Mouse (Mus musculus): ENCODE data around the gene Gm13119. TPM values are rescaled to one million over a fixed set of nuclear protein-coding genes. Genes with fewer than 3 reads are reported as not detected.

Gene Gm13119
- total RNA-seq (2023) = not detected

DNA sequence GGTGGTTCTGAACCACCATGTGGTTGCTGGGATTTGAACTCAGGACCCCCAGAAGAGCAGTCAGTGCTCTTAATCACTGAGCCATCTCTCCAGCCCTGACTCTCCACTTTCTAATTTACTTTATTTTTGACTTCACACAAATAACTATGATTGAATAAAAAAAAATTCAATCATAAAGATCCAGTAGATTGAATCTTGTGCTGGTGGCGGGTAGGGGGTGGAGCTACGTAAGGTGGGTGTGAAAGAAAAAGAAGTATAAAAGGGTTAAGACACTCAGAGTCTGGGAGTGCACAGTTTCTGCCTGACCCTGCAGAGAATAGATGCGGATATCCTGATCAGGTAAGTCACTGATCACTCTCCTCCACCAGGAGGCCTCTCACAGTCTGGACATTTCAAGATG is at the start of gene Gm13119:
Gene Gm13119, plus strand, starts transcription at position 301 of the 400 bp plus-strand sequence.

DNA sequence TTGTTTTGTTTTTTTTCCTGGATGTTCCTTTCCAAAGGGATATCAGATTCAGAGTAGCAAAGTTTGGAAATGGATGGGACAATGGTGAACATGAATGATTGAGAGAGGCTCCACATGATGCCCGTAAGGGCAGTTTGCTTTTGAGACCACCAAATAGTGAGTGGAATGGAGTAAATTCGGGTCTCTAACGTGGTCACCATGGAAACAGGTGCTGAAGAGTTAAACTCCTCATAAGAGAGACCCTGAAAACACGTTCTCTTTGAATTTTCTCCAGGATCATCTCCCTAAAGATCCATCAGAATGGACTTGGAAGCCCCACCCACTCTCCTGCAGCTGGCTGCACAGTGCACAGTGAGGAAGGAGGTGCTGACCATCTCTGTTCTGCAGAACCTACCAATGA is 27.8 kb upstream of the Gm13119 start, which contains the start of gene Gm13128:
Gene Gm13128, plus strand, starts transcription at position 301 of the 400 bp plus-strand sequence.

DNA sequence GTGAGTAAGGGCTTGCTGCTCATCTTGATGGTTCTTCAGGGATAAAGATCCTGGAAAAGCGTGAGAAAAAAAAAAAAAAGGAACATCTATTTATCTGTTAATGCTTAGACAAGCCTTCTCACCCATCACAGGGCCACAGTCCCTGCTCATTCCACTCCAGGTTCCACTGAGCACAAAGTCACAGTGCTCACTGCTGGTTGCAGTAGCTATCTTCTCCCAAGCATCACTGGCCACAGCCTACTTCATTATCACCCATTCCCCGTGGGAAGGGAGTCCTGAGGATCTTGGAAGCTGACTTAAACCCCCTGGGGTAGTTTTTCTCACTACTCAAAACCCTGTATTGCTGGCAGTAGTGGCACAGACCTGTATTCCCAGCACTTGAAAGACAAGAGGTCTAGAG is 20.2 kb downstream of the Gm13119 start, which contains the start of gene Pramef20:
Gene Pramef20, minus strand, starts transcription at position 23 of the 400 bp plus-strand sequence.

GRCm38 (mm10) chr4:144408290-144408689 is 50.5 kb downstream of the Gm13119 start, which contains the start of gene Pramef12:
Pramef12 (minus strand) TSS chr4:144408464.

Other genes starting within 250 kb of the Gm13119 start
- not detected for gene Oog3, start 195.3 kb upstream of the Gm13119 start, total RNA-seq (2023)
- not detected for gene Oog2, start 167.2 kb upstream of the Gm13119 start, total RNA-seq (2023)
- not detected for gene C87977, start 144.6 kb upstream of the Gm13119 start, total RNA-seq (2023)
- not detected for gene Pramel5, start 77.5 kb upstream of the Gm13119 start, total RNA-seq (2023)
- not detected for gene Gm13128, start 27.7 kb upstream of the Gm13119 start, total RNA-seq (2023)
- gene Pramef20, start 20.0 kb downstream of the Gm13119 start, total RNA-seq (2023) = not detected
- gene Pramef12, start 50.5 kb downstream of the Gm13119 start, total RNA-seq (2023) = not detected
- gene 1700012P22Rik, start 80.8 kb downstream of the Gm13119 start, total RNA-seq (2023) = not detected
- gene Gm9944, start 95.4 kb downstream of the Gm13119 start, total RNA-seq (2023) = not detected
- not detected for gene Aadacl3, start 105.8 kb downstream of the Gm13119 start, total RNA-seq (2023)
- not detected for gene 9430007A20Rik, start 161.9 kb downstream of the Gm13119 start, total RNA-seq (2023)
- gene Gm13124, start 207.2 kb downstream of the Gm13119 start, total RNA-seq (2023) = not detected

Measured in neutrophil, adult 59 days (primary cell).